Mouse (Mus musculus): ENCODE results near the gene Ank.

Ank gene

GRCm38 (mm10) chr15:27633941-27634900 lies 167.7 kb downstream of the Ank start:
- peak in 1 of 2 experiments; percentile 14 for DNase-seq (ENCODE audit: low spot score in 2 of 2)

GRCm38 (mm10) chr15:27641171-27641570 lies 174.7 kb downstream of the Ank start:
- DNase-seq (ENCODE audit: low spot score in 2 of 2), result no peak

GRCm38 (mm10) chr15:27642895-27643294 lies 176.4 kb downstream of the Ank start:
- peak in 1 of 2 experiments; percentile 45 for DNase-seq (ENCODE audit: low spot score in 2 of 2)

All from urinary bladder, postnatal 36 days (tissue).